Mouse (Mus musculus) induced T-regulatory cell, adult 2 months (primary cell): ENCODE results near the gene Bcar3.

Experiments used
- DNase-seq: peaks from one replicate; pipeline ENCODE4 v3.0.0-alpha.2; 2012; ENCODE audit warnings: low read depth

Gene Bcar3

GRCm38 (mm10) chr3:122419610-122420409 is 125.9 kb downstream of the Bcar3 start:
- peak; percentile 54 for DNase-seq

DNA sequence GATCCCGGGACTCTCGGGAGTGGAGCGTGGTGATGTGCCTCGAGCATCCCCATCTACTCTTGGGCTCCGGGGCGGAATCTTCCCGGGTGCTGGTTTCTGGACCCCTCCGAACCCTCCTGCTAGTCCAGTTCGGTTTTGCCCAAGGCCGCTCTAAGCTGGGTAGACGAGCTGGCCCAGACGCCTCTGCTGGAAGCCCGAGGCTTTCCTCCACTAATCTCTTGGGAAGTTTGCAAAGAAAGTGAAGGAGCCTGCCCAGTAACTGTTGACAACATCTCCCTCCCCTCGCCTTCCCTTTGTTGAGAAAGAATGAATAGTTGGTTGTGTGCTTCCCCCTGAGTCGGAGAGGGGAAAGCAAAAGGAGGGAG is 126.5 kb downstream of the Bcar3 start:
- peak; percentile 10 for DNase-seq

DNA sequence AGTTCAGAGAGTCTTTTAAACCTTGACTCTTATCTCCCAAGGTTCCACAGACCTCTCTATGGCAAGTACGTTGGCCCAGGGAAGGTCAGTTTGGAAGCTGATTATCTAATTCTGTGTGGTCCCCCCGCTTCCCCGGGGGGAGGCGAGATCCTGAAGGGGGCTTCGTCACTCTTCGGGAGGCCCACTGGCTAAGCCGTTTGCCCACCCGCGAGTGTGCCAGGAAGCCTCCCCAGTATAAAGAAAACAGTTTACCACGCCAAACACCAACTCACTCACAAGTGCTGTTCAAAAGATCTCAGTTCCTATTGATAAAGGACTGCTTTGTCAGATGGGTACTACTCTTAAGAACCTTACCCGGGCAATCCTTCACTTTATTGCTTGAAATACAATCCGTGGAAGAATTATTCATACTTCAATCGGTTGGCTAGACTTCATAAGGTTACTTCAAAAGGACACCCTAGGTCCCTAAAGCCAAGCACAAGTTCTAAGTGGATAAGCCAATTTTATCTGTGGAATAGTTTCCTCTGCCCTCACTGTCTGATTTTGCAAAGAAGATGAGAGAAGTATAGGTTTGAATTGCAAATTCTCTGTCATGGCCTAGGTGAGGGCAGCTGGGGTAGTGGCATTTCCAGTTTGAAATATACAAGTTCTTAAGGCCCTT is 127.2 kb downstream of the Bcar3 start:
- no peak for DNase-seq

DNA sequence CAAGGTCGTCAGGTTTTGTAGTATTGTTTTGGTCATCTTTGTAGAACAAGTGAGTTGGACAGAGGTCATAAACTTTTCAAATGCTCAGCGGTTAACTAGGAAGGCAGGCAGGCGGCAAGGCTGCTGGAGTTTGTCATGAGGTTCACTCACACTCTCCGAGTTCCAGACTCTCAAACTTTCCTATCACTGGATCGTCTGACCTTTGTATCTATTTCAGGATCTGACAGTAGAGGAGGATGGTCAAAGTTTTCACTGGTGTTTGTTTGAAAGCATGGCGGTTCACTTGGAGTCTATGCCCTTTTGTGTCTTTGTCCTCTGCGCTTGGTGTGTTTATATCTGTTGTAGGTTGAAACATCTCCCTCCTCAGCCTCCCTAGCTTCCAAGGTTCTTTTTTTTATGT is 127.9 kb downstream of the Bcar3 start:
- no peak for DNase-seq

GRCm38 (mm10) chr3:122422276-122422675 is 128.3 kb downstream of the Bcar3 start:
- DNase-seq: no peak

- DNase-seq: no peak
Observed at GRCm38 (mm10) chr3:122423643-122424042, 129.7 kb downstream of the Bcar3 start.

DNA sequence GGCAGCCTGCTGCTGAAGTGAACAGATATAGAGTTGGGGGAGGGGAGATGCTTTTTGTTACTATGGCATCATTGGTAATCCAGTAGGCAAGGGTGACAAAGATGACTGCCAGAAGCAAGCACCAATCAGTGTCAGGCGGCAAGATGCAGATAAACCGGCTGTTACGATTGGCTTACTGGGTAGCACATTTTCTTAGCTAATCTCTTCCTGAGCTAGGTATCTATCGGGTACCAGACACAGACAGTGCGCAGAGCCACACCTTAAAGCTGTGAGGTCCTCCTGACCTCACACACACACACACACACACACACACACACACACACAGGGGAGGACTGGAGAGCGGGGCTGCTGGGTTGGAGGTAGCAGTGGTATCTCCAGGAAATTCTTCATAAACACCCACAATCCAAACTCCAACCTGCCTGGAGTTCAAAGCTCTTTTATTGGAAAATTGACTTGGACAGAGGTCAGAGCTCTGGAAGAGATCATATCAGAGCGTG is 134.4 kb downstream of the Bcar3 start:
- no peak for DNase-seq

DNA sequence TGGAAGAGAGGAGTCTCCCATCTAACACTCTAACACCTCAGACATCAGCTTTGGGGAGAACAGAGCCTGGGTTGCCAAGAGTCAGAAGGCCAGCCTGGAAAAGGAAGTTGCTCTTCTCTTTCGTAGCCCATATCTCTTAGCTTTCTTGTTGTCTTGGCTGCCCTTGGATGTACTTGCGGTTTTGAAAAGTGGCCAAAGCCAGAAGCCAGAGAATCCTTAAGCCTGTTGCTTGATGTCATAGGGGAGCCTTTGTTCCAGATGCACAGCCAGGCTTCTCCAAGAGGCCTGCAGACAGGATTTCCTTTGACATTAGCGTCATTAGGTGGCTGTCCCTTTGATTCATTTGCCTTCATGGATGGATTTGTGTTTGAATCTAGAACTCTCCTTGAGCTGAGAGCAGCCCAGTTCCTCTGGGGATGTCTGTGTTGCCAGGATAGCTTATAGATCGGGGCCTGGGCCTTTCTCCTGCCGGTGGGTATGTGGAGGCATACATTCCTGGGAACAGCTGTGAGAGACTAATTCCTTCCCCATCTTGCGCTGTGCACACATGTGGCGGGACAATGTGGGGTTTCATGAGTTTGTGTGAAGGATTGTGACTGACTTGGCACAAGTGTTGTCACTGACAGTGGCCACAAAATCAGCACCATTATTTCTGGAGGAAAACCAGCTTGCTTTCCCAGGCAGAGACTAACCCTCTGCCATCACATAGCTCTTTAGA is 137.0 kb downstream of the Bcar3 start:
- no peak for DNase-seq

DNA sequence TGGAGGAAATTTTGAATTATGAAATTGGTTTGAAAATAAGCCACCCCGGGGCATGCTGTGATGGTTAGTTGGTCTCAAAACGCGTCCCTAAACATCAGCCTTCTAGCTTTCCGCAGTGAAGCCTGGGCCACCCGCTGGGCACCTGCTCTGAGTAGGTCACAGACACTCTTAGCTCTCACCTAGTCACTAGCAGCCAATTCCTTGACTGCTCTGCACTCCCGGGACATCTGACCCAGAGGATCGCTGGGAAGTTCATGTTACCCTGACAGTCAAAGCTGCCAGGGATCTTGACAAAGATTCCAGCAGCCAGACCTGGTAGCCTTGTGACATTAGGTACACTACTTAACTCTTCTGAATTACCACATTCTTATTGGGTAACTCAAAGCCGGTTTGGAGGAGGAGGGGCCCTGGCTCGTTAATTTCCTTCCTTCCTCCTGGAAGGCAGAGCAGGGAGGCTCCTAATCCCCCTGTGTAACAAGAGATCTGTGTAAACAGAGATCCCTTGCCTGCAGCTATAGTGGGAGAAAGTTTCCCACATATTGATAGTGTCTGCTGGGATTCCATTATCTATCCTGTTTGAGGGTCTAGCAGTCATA is 139.0 kb downstream of the Bcar3 start:
- no peak for DNase-seq

- DNase-seq: no peak
Observed at GRCm38 (mm10) chr3:122433975-122434626, 140.2 kb downstream of the Bcar3 start.

- DNase-seq: no peak
Observed at GRCm38 (mm10) chr3:122434983-122435935, 141.3 kb downstream of the Bcar3 start.

DNA sequence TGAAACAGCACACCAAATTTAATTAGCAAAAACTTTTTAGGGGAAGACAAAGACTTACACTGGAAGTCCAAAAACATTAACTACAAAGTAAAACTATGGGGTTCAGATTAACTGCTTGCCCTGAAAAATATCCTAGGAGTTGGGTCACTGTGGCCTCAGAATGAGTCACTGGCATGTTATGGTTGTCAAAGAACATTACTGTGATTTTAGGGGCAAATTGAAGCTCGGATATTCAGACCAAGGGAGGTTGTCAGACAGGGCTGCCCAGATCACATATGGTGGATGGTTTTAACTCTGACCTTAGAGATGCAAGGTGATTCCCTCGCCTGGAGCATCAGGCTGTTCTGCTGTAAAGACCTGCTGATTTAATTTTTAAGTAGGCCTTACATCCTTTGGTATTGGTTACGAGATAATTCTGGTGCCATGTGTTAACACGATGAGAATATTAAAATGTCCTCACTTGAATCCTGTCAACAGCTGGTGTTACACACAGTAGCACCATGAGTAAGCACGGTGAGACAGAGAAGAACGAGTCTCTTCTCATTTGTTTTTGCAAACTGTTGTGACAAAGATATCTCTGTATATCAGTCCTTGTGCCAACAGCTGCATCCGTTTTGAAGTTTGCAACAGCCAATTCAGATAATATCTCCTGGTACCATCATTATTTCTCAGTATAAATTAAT is 144.3 kb downstream of the Bcar3 start:
- no peak for DNase-seq

DNA sequence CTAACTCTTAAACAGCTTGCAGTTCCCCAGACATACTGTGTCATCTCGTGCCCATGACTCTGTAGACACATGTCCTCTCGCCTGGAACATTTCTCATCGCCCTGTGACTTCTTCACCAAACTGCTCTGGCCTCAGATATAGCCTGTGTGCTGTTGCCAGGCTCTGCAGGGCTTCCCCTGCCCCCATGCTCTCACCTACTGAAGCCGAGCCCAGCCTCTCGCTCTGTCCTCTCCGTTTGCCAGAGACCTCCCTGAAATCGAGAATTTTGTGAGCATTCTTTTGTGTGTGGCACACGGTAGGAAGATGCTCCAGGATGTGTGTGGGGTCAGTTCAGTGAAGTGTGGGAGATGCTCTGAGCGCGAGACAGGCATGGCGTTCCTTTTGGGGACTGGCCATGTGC is 151.8 kb downstream of the Bcar3 start:
- no peak for DNase-seq

- no peak for DNase-seq
Observed at GRCm38 (mm10) chr3:122446678-122447077, 152.7 kb downstream of the Bcar3 start.

DNA sequence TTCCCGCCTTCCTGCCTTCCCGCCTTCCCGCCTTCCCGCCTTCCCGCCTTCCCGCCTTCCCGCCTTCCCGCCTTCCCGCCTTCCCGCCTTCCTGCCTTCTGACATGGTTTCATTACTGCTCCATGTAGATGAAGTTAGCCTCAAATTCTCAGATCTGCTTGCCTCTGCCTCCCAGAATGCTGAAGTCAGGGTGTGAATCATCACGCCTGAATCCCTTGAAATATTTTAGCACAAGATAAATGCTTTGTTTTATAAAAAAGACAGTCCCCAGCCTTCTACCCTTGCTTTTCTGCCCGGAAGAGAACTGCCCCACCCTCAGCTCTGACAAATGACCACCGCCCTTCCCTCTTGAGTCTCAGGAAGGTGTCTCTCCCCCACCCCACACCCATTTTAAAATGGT is 154.3 kb downstream of the Bcar3 start:
- no peak for DNase-seq

GRCm38 (mm10) chr3:122450041-122450440 is 156.1 kb downstream of the Bcar3 start:
- DNase-seq: no peak

DNA sequence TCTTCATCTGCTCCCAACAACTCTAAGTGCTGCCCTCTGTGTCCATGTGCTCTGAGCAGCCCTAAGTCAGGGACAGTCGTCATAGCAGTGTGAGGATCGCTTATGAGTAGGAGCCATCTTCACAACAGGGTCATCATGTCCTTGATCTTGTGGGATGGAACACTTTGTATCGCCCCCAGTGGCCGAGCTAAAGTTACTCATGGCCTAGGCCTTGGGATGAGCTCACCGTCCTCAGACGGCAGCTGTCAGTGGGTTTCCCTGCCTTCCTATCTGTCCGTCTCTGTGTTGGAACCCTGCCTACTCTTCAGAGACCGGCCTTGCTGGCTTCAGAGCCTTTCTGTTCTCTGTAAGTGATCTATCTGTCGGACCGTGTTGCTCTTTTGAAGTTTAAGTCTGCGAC is 159.9 kb downstream of the Bcar3 start:
- DNase-seq: no peak

GRCm38 (mm10) chr3:122456156-122456555 is 162.2 kb downstream of the Bcar3 start:
- DNase-seq: no peak

GRCm38 (mm10) chr3:122456807-122457206 is 162.9 kb downstream of the Bcar3 start:
- DNase-seq: no peak

DNA sequence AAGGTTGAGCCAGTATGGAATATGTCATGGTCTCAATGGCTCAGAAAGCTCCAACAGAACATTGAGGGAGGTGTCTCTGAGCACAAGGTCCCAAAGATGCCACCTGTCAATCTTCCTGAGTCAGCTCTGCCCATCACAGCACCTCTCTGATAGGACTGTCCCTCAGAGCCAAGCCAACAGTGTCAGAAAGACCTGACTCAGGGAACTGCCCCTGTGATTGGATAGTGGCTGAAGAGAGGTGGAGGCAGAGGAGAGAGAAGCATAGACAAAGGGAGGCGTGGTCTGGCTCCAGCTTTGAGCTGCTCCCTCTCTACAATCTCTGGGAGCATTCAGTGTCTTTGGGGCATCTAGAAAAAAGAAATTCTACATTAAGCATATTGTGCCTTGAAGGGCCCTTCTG is 163.8 kb downstream of the Bcar3 start:
- DNase-seq: no peak
